In the genomic region with DNA sequence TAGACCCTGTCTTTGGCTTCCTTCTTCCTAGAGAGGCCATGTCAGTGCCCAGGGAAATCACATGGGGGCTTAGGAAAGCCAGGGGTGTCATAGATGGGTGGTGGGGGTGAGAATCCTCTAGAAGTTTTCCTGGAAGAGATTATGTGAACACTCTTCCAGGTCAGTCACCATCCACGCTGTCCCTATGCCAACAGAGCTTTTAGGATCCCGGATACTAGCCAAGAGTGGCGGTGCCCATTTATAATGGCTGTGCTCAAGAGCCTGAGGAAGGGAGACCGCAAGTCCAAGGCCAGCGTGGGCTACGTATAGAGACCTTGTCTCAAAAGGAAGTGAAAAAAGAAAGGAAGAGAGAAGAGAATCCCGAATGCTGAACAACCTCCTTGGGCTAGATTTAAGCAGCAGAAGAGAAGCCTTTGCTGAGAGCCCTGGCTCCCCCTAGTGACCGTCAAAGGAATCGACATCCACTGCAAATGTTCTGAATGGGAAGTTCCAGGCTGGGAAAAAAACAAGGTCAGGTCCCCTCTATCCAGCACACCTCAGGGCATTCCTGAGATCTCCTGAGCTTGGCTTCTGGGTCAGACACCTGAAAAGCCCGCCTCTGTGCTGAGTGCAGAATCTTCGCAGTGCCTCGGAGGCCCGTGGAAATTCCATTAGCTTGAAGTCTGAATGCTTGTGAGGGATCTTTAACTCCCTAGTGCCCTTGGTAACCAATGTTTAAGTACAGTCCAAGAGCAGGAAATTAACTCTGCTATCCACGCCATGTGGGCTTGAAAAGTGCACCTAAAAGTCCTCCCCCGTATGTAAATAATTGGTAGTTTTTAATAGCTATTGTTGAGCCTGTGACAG, we compare ENCODE assay signal across 8 mouse cellular contexts. TPM values are rescaled to one million over a fixed set of nuclear protein-coding genes. Genes with fewer than 3 reads are reported as not detected.
DNase-seq lines count a peak whose midpoint lies in the region; ATAC-seq and TF ChIP-seq lines count a peak whose summit lies in the region.

No protein-coding gene starts in this region.

- H3K36me3 ChIP-seq in intestine, postnatal 0 days (ENCODE audit: control insufficient read depth, insufficient read depth), result no peaks in the 10 kb centered on the region
- H3K36me3 ChIP-seq in midbrain, embryonic 15.5 days (replicated peaks), result no peaks in the 10 kb centered on the region

- peak; percentile 60 for ATAC-seq in intestine, postnatal 0 days
- peak; percentile 58 for ATAC-seq in midbrain, embryonic 15.5 days (replicated peaks)

- H3K27ac ChIP-seq in intestine, postnatal 0 days (ENCODE audit: low read depth, low read length), result no peak overlapping the region
- H3K27ac ChIP-seq in midbrain, embryonic 15.5 days, result no peak overlapping the region

- H3K4me1 ChIP-seq in intestine, postnatal 0 days (replicated peaks; ENCODE audit: control insufficient read depth, insufficient read depth, low read length), result no peaks in the 10 kb centered on the region
- 0 out of 2 replicates have a peak, but pooled peaks cover 3% of the 10 kb centered on the region for H3K4me1 ChIP-seq in midbrain, embryonic 15.5 days

- no peak overlapping the region for H3K4me3 ChIP-seq in intestine, postnatal 0 days (ENCODE audit: low read depth, low read length)
- H3K4me3 ChIP-seq in midbrain, embryonic 15.5 days, result no peak overlapping the region

- peak; percentile 46 for DNase-seq in gastrocnemius, adult 18-20 months (ENCODE audit: low spot score)
- DNase-seq in gastrocnemius, postnatal 25 days, result no peak
- DNase-seq in cerebellum, adult 9-10 months, result peak; percentile 54
- peak; percentile 56 to 94 for DNase-seq in frontal cortex, adult 2 months (ENCODE audit: extremely low spot score in 1 of 2, low spot score in 1 of 2)
- DNase-seq in left cerebral cortex, postnatal 4 days, result peak; percentile 64
- DNase-seq in spleen, postnatal 14 days (ENCODE audit: low spot score in 2 of 2), result peak; percentile 14 to 27

- WGBS in intestine, postnatal 0 days, result 28% methylated on average over 15 of the region's 15 CpGs
- WGBS in midbrain, embryonic 15.5 days, result 28% methylated on average over 15 of the region's 15 CpGs

- H3K4me2 ChIP-seq in intestine, postnatal 0 days (replicated peaks; ENCODE audit: low read depth), result no peak overlapping the region
- no peak overlapping the region for H3K4me2 ChIP-seq in midbrain, embryonic 15.5 days

- H3K9ac ChIP-seq in intestine, postnatal 0 days (ENCODE audit: low read depth, low read length), result no peak overlapping the region
- no peak overlapping the region for H3K9ac ChIP-seq in midbrain, embryonic 15.5 days

- H3K27me3 ChIP-seq in intestine, postnatal 0 days (replicated peaks; ENCODE audit: control insufficient read depth, insufficient read depth, low read length), result no peaks in the 10 kb centered on the region
- H3K27me3 ChIP-seq in midbrain, embryonic 15.5 days (replicated peaks), result no peaks in the 10 kb centered on the region

- intact Hi-C loops in left cerebral cortex, postnatal 4 days (cut with DNase I), result no loop called here

- TF ChIP-seq CTCF in intestine, postnatal 0 days (IDR thresholded peaks at IDR 0.05; ENCODE audit: low read depth), result peak; percentile 95

- no peaks in the 10 kb centered on the region for H3K9me3 ChIP-seq in intestine, postnatal 0 days (ENCODE audit: control insufficient read depth)
- no peaks in the 10 kb centered on the region for H3K9me3 ChIP-seq in midbrain, embryonic 15.5 days

RNA-seq across cellular contexts. Expression of a gene that starts 50.5 kb away (rescaled TPM):
- 10 to 100 TPM; 33.7 to 40.2 TPM for total RNA-seq in gastrocnemius, adult 18-20 months (2021)
- total RNA-seq in gastrocnemius, postnatal 25 days (2021), result 10 to 100 TPM; 41.8 to 51.9 TPM
- 13.6 and 13.8 TPM in 2 replicates for polyA plus RNA-seq in frontal cortex, adult 2 months (2012; rRNA removed)
- polyA plus RNA-seq in intestine, postnatal 0 days (2015; fragmentation: Nextera tagmentation; extraction: Ambion mirVana), result 12.1 and 12.4 TPM in 2 replicates
- 10 to 100 TPM; 21.8 to 24.4 TPM for total RNA-seq in left cerebral cortex, postnatal 4 days (2021)
- polyA plus RNA-seq in midbrain, embryonic 15.5 days (2015; fragmentation: Nextera tagmentation; extraction: Ambion mirVana), result 15.3 and 16.1 TPM in 2 replicates
